8 mouse cellular contexts compared by ENCODE assay signal in the genomic region with DNA sequence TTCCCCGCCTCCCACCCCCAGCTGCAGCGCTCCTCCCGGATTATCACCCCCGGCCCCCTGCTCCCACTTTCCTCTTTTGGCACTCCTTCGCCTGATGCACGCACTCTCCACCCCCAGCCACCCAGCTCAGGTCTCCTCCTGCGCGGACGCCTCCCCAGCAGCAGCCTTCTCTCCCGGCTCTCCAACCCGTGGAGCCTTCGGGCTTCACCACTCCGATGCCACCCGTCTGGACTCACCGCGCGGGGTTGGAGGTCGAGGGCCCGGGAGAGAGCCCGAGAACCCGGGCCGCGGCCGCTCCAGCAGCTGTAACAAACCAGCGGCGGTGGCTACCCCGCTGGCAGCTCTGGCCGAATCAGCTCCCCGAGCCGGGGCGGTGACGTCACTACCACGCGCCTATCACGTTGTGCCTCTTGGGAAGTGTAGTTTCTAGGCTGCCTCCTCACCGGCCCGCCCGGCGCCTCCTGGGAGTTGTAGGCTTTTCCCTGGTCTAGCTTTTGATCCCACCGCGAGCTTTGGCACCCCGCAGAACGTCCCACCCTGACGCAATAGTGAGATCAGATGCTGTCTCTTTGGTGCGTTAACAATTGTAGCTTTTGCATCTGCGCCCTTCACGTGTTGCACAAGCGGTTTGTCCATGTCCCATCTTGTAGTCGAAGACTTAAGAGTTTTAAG. TPM values are rescaled to one million over a fixed set of nuclear protein-coding genes. Genes with fewer than 3 reads are reported as not detected.
DNase-seq lines count a peak whose midpoint lies in the region; ATAC-seq and TF ChIP-seq lines count a peak whose summit lies in the region.

A gene (minus strand): TSS at position 477 of the 672 bp plus-strand sequence.

- H3K4me2 ChIP-seq in heart, embryonic 15.5 days = peak within 1 kb of the TSS; percentile 86
- H3K4me2 ChIP-seq in liver, embryonic 14.5 days (ENCODE audit: low read depth) = peak within 1 kb of the TSS; percentile 94
- H3K4me2 ChIP-seq in neural tube, embryonic 11.5 days (ENCODE audit: low read depth) = peak within 1 kb of the TSS; percentile 81
- peak within 1 kb of the TSS; percentile 70 for H3K4me2 ChIP-seq in stomach, postnatal 0 days (replicated peaks; ENCODE audit: low read depth)

- peaks cover 22% of the 10 kb centered on the region for H3K36me3 ChIP-seq in forebrain, embryonic 10.5 days (replicated peaks)
- peaks cover 14% of the 10 kb centered on the region for H3K36me3 ChIP-seq in heart, embryonic 15.5 days
- peaks cover 10% of the 10 kb centered on the region for H3K36me3 ChIP-seq in liver, embryonic 14.5 days (replicated peaks; ENCODE audit: control insufficient read depth, insufficient read depth, low read depth)
- H3K36me3 ChIP-seq in neural tube, embryonic 11.5 days (ENCODE audit: control insufficient read depth, insufficient read depth, low read length) = peaks cover 7% of the 10 kb centered on the region
- peaks cover 8% of the 10 kb centered on the region for H3K36me3 ChIP-seq in stomach, postnatal 0 days (ENCODE audit: control insufficient read depth, insufficient read depth, low read length)

- H3K4me1 ChIP-seq in forebrain, embryonic 10.5 days = peaks cover 53% of the 10 kb centered on the region
- H3K4me1 ChIP-seq in heart, embryonic 15.5 days (replicated peaks) = peaks cover 70% of the 10 kb centered on the region
- H3K4me1 ChIP-seq in liver, embryonic 14.5 days (replicated peaks; ENCODE audit: control insufficient read depth in 2 of 2, insufficient read depth in 2 of 2, low read length in 1 of 2) = peaks cover 50 to 62% of the 10 kb centered on the region in 2 experiments
- H3K4me1 ChIP-seq in neural tube, embryonic 11.5 days (ENCODE audit: control insufficient read depth, insufficient read depth, low read length) = peaks cover 23% of the 10 kb centered on the region
- peaks cover 9% of the 10 kb centered on the region for H3K4me1 ChIP-seq in stomach, postnatal 0 days (replicated peaks; ENCODE audit: control insufficient read depth, insufficient read depth)

- peaks cover 15% of the 10 kb centered on the region; the same call in 1 of the 2 replicates for H3K27me3 ChIP-seq in forebrain, embryonic 10.5 days (ENCODE audit: poor library complexity, severe bottlenecking)
- H3K27me3 ChIP-seq in heart, embryonic 15.5 days = no peaks in the 10 kb centered on the region
- no peaks in the 10 kb centered on the region for H3K27me3 ChIP-seq in liver, embryonic 14.5 days (ENCODE audit: control insufficient read depth, insufficient read depth, low read length)
- H3K27me3 ChIP-seq in neural tube, embryonic 11.5 days (ENCODE audit: control insufficient read depth, insufficient read depth, low read length) = no peaks in the 10 kb centered on the region
- H3K27me3 ChIP-seq in stomach, postnatal 0 days (ENCODE audit: control insufficient read depth, insufficient read depth, low read length) = no peaks in the 10 kb centered on the region

- peak within 1 kb of the TSS; percentile 91 for H3K27ac ChIP-seq in forebrain, embryonic 10.5 days
- H3K27ac ChIP-seq in heart, embryonic 15.5 days = peak within 1 kb of the TSS; percentile 96
- peak within 1 kb of the TSS; percentile 95 for H3K27ac ChIP-seq in liver, embryonic 14.5 days
- peak within 1 kb of the TSS; percentile 49; the same call in 1 of the 2 replicates for H3K27ac ChIP-seq in neural tube, embryonic 11.5 days (ENCODE audit: low read depth, low read length)
- H3K27ac ChIP-seq in stomach, postnatal 0 days (replicated peaks) = peak within 1 kb of the TSS; percentile 89

- H3K9me3 ChIP-seq in forebrain, embryonic 10.5 days = no peaks in the 10 kb centered on the region
- H3K9me3 ChIP-seq in heart, embryonic 15.5 days (replicated peaks) = no peaks in the 10 kb centered on the region
- H3K9me3 ChIP-seq in liver, embryonic 14.5 days (ENCODE audit: control insufficient read depth, low read length) = no peaks in the 10 kb centered on the region
- no peaks in the 10 kb centered on the region for H3K9me3 ChIP-seq in neural tube, embryonic 11.5 days (ENCODE audit: control insufficient read depth, low read length)
- H3K9me3 ChIP-seq in stomach, postnatal 0 days (ENCODE audit: control insufficient read depth, low read length) = no peaks in the 10 kb centered on the region

- H3K9ac ChIP-seq in heart, embryonic 15.5 days = peak within 1 kb of the TSS; percentile 88
- peak within 1 kb of the TSS; percentile 98 for H3K9ac ChIP-seq in liver, embryonic 14.5 days (replicated peaks)
- H3K9ac ChIP-seq in neural tube, embryonic 11.5 days (ENCODE audit: low read length) = peak within 1 kb of the TSS; percentile 76
- peak within 1 kb of the TSS; percentile 87 for H3K9ac ChIP-seq in stomach, postnatal 0 days (ENCODE audit: low read length)

- under 1% methylated on average over 49 of the region's 49 CpGs for WGBS in forebrain, embryonic 10.5 days
- under 1% methylated on average over 49 of the region's 49 CpGs for WGBS in heart, embryonic 15.5 days
- WGBS in liver, embryonic 14.5 days (ENCODE audit: insufficient replicate concordance) = 1% methylated on average over 49 of the region's 49 CpGs
- under 1% methylated on average over 48 of the region's 49 CpGs for WGBS in neural tube, embryonic 11.5 days
- WGBS in stomach, postnatal 0 days = under 1% methylated on average over 48 of the region's 49 CpGs

- DNase-seq in c-Kit-negative CD71-positive TER-119-positive erythroid progenitor cells, embryonic 14.5 days (ENCODE audit: low read depth, low spot score) = peak; percentile 95
- peak; percentile 99 for DNase-seq in forebrain, embryonic 10.5 days (ENCODE audit: extremely low spot score, low spot score)
- peak; percentile 99 for DNase-seq in kidney, postnatal 25 days
- DNase-seq in liver, embryonic 14.5 days (ENCODE audit: low read depth in 3 of 3, low spot score in 3 of 3) = peak; percentile 96 to 97 (median 96)
- peak; percentile 98 for DNase-seq in neural tube, embryonic 11.5 days (ENCODE audit: low spot score)
- DNase-seq in stomach, postnatal 0 days (ENCODE audit: low spot score) = peak; percentile 99

- no peak for TF ChIP-seq CTCF in liver, embryonic 14.5 days (IDR thresholded peaks at IDR 0.05; ENCODE audit: low read depth)
- no peak for TF ChIP-seq CTCF in stomach, postnatal 0 days (IDR thresholded peaks at IDR 0.05; ENCODE audit: low read depth)

- peak; percentile 98 for ATAC-seq in CD4-positive, CD25-positive, alpha-beta regulatory T cell, adult 4 months
- ATAC-seq in heart, embryonic 15.5 days (replicated peaks; ENCODE audit: insufficient number of reproducible peaks, insufficient read depth, low FRiP score, low read depth) = peak; percentile 87
- peak; percentile 67 for ATAC-seq in liver, embryonic 14.5 days (ENCODE audit: insufficient read depth)
- peak; percentile 94 for ATAC-seq in neural tube, embryonic 11.5 days (ENCODE audit: insufficient read depth, low FRiP score, low TSS enrichment)
- peak; percentile 92 for ATAC-seq in stomach, postnatal 0 days (ENCODE audit: low FRiP score, low TSS enrichment)

- peak; percentile 16; the same call in 1 of the 2 replicates for TF ChIP-seq EP300 in liver, embryonic 14.5 days (IDR thresholded peaks at IDR 0.05; ENCODE audit: low read depth)
- no peak for TF ChIP-seq EP300 in stomach, postnatal 0 days (optimal IDR thresholded peaks at IDR 0.05)

- H3K4me3 ChIP-seq in forebrain, embryonic 10.5 days = peak within 1 kb of the TSS; percentile 92
- H3K4me3 ChIP-seq in heart, embryonic 15.5 days = peak within 1 kb of the TSS; percentile 94
- peak within 1 kb of the TSS; percentile 77 to 98 for H3K4me3 ChIP-seq in liver, embryonic 14.5 days (ENCODE audit: insufficient read depth in 1 of 2, low read depth in 2 of 2, low read length in 2 of 2)
- peak within 1 kb of the TSS; percentile 82 for H3K4me3 ChIP-seq in neural tube, embryonic 11.5 days (ENCODE audit: low read depth, low read length)
- H3K4me3 ChIP-seq in stomach, postnatal 0 days (ENCODE audit: low read depth, low read length) = peak within 1 kb of the TSS; percentile 84

RNA-seq across cellular contexts. Expression of the gene that starts here (rescaled TPM):
- polyA plus RNA-seq in CD4-positive, CD25-positive, alpha-beta regulatory T cell, adult 4 months (2017; shearing (Covaris generic)) = 10 to 100 TPM; 25.9 to 53.6 TPM
- 62.8 and 65.6 TPM in 2 replicates for polyA plus RNA-seq in forebrain, embryonic 10.5 days (2016; fragmentation: Nextera tagmentation; extraction: Ambion mirVana)
- 55.6 and 68.0 TPM in 2 replicates for polyA plus RNA-seq in heart, embryonic 15.5 days (2015; fragmentation: Nextera tagmentation; extraction: Ambion mirVana)
- polyA plus RNA-seq in liver, embryonic 14.5 days (2012; rRNA removed) = 23.4 and 27.4 TPM in 2 replicates
- 6.4 and 6.8 TPM in 2 replicates for polyA plus RNA-seq in liver, embryonic 14.5 days (2014; fragmentation: Nextera tagmentation; extraction: Ambion mirVana)
- polyA plus RNA-seq in neural tube, embryonic 11.5 days (2014; fragmentation: Nextera tagmentation; extraction: Ambion mirVana) = 11.1 and 14.5 TPM in 2 replicates
- polyA plus RNA-seq in stomach, postnatal 0 days (2015; fragmentation: Nextera tagmentation; extraction: Ambion mirVana) = 31.1 TPM in 2 replicates

Comparison
In these comparisons a context has a peak if more than half of its experiments do, and no peak if none do; other contexts are left out.
1. Peak in every context shown above with its lines: DNase-seq, ATAC-seq, H3K4me3 ChIP-seq and H3K27ac ChIP-seq.